Mouse (Mus musculus) c-Kit-negative CD71-positive TER-119-positive erythroid progenitor cells, embryonic 14.5 days (primary cell): ENCODE results near the gene Herc1.
A peak's percentile ranks its signal among the peaks of the same experiment; 100 is the strongest.

Experiments
- DNase-seq: peaks from one replicate; pipeline ENCODE4 v3.0.0-alpha.2; 2013; ENCODE audit warnings: low read depth, low spot score

The Herc1 gene

DNA sequence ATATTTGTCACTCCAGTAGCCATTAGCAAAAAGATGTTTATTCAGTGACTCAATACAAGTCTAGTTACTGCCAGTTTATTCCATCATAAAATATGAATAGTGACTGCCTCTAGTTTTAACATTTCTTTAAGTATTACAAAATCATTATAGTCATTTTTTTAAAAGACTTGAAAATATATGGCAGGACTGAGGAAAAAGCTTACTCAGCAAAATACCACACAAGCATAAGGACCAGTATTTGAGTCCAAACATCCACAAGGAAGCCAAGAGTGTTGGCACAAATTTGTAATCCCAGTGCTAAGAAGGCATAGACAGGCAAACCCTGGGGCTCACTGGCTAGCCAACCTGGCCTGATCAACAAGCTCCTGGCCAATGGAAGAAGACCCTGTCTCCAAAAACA, 143.7 kb downstream of the Herc1 start:
- DNase-seq: no peak

DNA sequence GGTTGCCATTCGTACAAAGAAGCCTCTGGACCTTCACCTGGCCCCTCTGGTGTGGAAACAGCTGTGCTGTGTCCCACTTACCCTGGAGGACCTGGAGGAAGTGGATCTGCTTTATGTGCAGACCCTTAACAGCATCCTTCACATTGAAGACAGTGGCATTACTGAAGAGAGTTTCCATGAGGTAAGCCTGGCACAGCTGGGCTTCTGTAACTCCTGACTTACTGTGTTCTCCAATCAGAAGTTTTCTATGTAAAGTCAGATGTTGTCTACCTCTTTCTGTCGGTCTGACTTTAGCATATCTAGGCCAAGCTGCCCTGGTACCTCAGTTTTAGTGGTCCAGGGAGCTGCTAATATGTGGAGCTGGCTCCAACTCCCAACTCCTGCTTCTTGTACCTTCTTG, 151.0 kb downstream of the Herc1 start:
- DNase-seq: no peak

DNA sequence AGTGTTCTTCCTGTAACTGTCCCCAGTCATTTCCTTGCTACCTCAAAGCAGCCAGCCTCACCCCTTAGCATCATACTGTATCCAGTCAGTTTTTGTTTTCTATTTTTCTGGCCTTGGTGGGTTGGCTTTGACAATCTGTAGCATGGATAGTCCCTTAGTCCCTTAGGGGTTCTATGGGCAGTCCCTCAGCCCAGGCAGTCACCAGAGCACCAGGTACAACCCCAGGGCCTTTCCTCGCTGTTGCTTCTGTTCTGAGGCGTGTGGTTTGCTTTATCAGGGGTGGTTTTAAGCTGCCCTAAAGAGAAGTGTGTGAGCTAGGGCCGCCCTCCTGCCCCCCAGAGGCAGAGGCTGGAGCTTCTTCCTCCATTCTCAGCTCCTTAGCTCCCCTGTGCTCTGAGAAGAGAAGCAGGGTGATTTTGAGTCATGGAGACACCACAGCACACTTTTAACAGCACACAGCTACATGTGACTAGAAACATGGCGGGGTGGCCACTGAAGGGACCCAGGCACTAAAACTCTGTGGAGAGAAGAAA, 153.7 kb downstream of the Herc1 start:
- DNase-seq: peak; percentile 56

DNA sequence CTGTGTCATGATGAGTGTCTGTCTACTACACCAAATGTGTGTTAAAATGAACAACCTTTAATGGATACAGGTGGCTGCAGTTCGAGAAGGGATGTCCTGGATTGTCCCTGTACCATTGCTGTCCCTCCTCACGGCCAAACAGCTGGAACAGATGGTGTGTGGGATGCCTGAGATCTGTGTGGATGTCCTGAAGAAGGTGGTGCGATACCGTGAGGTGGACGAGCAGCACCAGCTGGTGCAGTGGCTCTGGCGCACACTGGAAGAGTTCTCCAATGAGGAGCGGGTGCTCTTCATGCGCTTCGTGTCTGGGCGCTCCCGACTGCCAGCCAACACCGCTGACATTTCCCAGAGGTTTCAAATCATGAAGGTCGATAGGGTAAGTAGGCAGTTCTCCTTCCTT, 154.3 kb downstream of the Herc1 start:
- no peak for DNase-seq

DNA sequence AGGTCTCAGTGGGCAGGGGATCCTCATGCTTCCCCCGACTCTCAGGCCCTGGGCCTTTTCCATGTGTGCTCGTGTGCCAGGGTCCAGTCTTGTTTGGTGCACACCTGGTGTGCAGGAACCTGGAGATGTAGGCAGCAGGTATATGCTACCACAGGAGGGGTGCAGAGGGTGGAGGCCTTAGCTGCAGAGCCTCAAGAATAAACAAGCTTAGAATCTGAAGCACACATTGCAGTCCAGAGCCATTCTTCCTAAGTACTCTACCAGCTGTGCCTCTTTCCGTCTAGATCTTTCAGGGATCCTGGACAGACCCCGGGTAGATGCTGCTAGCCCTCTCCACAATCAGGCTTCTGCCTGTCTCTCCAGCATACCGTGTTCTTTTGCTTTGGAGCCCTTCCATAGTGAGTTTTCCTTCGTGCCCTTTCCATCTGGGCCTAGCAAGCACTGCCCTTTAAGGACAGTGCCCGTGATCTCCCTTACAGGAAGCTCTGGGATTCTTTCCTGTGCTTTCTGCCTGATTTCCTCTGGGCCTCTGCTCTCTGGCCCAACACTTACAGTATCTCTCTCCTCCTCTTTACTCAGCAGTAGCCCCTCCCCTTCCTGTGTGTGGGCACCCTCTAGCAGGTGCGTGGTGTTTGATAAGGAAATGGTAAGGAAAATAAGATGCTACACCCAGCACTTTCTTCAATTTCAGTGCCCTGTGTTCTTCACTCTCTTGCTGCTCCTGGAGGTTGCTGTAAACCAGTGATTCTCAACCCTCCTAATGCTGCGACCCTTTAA, 155.1 kb downstream of the Herc1 start:
- peak; percentile 86 for DNase-seq

DNA sequence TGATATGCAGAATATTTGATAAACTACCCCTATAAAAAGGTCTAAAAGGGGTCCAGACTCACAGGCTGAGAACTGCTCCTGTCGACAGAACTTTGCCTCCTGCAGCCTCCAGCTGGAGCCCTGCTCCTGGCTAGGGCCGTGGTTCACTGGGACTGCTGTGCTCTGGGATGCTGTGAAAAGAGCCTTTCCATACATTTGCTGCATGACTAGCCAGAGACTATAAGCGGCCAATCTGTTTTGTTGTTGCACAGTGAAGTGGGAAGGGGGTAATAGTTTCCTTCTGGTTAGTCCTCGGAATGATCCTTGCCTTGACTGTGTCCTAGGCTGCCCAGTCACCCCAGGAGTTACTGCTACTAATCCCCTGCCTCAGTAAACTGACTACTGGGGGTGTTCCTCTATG, 155.8 kb downstream of the Herc1 start:
- DNase-seq: no peak

DNA sequence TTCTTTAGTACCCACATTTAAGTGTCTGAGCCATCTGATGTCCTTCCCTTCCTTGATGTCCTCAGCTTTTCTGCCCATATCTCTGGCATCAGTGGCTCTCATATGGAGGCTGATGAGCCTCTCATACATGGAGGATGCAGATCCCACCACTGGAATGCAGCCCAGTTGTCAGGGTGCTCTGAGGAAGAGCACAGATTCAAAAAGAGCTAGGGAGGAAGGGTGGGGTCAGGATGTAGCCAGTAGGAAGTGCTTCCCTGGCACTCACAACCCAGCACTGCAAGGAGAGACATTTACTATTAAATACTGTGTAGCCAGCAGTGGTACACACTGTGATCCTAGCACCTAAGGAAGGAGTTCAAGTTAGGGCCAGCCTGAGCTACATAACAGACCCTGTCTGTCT, 156.2 kb downstream of the Herc1 start:
- DNase-seq: no peak

DNA sequence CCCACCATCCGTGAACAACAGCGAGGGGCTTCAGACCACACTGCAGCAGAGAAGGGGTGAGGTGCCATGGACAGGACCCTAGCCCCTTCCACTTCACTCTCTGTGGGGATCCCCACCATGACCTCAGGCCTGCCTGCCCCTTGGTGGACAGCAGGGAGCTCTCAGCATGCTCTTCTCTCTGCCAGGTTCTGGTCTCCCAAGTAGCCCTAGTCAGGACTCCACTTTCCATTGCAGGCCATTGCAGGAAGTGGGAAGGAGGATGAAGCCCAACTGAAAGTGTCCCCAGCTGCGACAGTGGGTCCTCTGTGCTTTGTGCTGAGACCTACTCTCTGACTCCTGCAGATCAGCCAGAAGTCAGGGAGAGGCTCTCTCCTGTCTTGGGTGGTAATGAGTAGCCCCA, 157.4 kb downstream of the Herc1 start:
- no peak for DNase-seq

DNA sequence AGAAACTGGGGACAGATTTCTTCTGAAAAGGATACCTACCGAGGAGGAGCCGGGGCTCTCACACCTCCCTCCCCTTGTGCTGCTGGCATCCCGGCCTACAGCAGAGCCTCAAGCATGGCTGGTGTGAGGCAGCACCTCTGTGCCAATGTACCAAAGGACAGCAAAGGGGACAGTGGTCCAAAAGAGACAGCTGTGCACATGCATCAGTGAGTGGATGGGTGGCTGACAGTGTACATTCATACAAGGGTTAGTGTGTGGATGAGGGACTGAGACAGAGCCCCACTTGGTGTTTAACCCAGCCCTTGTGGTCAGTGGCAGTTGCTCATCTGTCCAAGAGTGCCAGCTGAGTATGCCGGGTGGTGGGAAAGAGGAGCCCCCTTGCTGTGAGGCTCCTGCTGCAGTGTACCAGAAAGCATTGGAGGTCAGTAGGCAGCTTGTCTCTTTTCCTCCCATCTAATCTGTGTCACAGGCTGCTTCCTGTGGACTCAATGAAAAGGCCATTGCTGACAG, 158.7 kb downstream of the Herc1 start:
- no peak for DNase-seq

DNA sequence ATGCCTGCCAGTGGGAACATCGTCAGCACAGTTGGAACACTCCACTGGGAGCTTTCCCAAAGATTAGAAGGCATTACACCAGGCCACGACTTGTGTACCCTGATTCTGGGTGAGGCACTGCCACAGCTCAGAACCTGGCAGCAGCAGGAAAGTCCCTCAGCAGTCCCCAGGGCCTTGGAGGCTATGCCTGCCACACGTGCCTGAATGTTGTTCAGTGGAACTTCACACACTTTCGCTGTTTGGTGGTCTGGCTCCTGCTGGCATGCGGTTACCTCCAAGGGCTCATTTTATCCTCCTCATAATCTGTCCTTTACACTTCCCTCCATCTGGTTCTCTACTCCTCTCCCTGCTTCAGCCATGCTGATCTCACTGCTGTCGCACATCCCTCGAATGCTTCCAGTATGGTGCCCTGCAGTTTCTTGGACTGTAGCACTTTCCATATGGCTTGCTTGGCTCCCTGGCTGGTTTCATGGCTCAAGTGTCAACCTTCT, 160.1 kb downstream of the Herc1 start:
- no peak for DNase-seq

DNA sequence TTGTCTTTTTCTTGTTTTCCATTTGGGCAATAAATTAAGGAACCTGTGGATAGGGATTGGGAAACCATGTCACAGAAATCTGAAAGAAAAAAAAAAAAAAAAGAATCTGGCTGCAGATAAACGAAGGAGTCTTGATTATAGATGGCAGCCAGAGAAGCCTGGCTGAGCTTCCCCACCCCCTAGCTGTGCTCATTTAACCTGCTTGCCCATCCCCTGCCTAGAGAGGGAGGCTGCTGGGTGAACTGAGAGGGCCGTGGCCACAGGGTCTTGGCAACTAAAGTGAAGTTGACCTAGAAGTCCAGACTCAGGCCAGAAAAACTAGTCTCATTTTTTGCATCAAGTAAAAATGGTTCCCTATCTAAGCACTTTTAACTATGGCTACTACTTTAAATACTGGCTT, 160.7 kb downstream of the Herc1 start:
- DNase-seq: no peak

DNA sequence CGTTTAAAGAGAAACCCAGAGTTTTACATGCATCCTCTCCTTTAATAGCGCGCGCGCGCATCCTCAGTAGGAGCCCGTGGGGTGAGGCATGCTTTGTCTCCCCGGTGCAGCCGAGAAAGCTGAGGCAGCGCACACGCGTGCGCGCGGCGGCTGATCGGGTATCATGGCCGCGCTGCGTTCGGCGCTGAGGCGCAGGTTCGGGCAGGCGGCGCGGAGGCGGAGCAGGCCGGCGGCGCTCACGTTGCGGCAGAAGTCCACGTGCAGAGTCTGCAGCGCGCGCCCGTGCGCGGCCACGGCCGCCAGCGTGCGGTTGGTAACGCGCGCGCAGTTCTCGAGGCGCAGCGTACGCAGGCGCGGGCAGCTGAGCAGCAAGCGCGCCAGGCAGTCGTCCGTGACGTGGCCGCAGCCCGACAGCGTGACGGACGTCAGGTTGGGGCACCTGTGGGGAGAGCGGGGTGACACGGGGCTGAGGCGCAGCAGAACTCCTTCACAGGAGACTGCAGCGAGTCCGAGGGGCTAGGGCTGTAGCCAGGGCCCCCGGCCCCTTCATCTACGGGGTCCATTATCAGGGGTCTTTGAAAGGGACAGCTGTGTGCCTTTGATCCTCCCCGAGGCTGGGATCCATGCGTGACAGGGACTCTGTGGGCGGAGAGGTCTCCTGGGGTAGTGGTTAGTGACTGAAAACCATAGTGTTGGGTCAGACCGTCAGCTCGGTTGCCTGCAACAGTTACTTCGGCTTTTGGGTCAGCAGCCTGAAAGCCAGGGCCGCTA, 161.5 kb downstream of the Herc1 start:
- peak; percentile 62 for DNase-seq

DNA sequence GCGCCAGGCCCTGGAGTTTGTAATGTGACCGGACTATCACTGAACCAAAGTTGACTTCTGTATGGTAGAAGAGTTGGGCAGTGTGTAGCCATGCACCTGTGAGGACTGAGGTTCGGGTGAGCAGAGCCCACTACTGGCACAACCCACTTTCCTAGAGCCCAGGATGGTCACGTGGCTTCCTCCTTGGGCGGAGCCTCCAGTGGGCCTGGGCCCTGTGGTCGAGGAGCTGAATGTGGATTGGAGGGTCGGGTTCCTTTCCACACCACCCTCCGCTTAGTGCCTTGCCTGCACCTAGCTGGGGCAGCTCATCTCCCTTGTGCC, 162.1 kb downstream of the Herc1 start:
- no peak for DNase-seq

DNA sequence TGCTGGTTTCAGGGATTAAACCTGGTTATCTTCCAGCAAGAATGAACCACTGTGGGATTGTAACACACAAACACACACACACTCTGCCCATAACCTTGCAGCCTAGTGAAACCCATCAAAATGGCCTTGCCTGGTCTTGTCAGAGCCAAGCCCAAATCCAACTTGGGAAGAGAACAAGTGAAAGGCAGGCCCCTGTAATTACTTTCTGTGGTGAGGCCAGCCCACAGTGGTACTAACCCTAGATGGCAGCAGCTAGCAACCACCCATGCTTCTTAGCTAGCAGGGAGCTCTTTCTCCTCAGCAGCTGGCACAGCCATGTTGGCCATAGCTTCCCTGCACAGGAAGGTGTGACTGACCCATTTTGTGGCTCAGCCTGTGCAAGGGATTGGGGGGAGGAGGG, 162.9 kb downstream of the Herc1 start:
- DNase-seq: no peak

DNA sequence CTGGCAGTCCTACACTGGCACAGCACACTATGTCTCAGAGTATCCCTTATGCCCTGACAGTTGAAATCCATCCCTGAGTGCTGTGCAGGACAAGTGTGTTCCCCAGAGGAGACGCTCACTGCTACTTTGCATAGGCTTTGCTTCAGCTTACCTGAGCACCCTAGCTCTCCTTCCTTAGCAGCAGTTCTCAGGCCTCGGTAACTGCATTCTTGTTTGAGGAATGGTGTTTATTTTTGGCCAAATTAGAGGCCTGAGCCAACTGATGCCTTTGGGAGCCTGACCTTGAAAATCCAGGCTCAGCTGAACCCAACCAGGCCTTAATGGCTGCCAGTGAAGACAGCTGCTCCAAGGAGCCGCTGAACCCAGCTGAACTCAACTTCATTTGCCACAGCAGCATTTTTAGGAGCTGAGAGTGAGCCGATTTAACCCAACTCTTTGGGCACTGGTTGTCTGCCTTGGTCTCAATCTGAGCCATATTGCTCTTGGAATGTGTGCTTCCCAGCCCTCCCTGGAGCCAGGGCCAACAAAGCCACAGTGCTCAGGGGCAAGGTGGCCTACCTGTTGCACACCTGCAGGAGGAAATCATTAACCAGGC, 163.5 kb downstream of the Herc1 start:
- DNase-seq: no peak

DNA sequence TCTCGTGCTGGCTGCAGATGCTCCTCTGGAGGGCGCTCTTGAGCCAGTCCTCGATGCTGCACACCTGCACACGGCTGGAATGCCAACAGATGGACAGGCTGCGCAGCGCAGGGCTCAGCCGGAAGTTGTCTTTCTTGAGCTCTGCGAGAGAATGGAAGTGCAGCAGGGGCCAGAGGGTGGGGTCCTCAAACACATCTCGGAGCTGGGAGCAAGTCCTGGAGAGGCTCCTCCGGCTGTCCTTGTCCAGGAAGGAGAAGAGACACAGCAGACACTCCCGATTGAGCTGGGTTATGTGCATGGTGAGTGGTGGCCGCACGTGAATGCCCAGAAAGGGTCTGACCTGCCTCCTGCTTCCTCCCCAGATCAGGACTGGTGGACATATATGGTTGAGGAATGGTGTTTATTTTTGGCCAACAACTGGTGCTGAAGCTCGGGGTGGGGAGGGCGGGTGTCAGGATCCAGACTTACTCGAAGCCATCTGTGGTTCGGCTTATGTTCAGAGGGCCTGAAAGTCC, 164.1 kb downstream of the Herc1 start, which contains the start of gene Fbxl22:
Gene Fbxl22 (minus strand): TSS at position 338 of the 515 bp plus-strand sequence.
- DNase-seq: no peak

DNA sequence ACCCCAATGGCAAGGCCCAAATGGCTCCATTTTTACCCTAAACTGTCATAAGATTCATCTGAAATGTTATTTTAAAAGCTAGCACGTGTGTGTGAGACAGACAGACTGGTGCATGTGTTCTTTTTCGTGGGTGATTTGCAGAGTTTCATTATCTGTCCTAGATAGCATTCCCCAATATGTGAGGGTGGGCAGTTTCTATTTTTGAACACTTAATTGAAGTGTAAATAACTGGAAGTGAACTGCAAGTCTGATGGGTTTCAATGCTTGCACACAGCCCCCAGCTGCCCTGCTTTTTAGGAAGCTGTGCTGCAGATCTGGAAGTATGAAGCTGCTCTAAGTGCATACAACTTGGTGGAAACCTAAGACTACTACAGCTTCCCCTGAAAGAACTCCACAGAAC, 164.9 kb downstream of the Herc1 start:
- DNase-seq: no peak

DNA sequence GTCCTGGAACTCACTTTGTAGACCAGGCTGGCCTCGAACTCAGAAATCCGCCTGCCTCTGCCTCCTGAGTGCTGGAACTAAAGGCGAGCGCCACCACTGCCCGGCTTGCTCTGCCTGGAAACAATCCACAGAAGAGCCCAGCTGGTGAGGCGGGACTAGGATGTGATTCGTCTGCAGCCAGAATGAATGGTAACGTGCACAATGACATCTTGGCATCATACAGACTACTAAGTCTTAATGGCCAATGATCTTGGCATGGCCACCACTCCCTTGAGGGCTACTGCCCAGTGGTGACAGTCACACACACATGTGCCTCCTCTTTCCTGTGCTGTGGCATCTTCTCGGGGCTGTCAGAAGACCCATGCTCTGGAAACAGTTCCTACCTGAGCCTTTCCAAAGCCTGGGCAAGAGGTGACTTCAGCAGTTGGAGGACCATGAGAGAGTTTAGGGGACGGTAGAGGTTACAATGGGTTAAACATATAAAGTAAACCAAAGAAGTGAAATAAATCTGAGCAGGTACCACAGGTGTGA, 165.5 kb downstream of the Herc1 start:
- no peak for DNase-seq

DNA sequence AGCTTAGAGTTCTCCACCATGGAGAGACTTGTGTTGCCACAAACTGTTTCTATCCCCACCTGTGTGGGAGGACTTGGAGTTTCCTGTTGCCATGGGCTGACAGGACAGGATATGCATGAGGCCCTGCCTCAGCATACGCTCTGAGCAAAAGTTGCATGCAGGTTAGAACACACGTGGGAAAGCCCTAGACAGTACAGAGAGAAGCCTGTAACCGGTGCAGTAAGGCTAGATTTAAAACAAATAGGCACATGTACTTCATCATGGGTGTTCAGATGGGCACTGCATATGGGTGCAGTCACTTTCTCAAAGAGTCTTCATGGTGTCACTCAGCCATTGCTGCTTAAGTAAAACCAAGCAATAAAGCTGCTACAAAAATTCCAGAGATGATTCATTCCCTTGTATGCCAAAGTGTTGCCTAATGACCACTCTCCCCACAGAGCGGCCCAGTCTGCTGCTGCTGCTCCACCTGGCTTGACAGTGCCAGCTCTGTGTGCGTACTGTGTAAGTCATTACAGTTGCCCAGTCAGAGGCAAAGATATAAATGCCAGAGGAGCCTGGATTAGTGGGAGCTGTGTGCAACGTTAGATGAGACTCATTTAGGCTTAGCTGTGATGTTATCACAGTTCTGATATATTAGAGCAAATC, 166.2 kb downstream of the Herc1 start:
- no peak for DNase-seq

DNA sequence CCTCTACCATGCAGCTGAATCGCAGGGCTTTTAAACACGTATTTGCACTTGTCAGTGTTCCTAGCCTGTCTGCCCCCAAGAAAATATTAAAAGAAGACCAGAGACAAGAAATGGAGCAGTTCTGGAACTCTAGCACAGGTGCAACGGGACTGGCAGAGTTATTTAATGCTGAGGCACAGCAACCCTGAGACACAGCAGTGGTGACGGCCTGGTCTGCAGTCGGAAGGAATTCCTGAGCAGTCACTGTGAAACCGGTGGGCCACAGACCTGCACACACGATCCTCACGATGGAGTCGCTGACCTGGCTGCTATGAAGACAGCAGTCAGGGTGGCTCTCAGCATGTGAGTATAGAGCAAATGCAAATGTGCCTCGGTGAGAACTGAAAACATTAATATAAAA, 167.5 kb downstream of the Herc1 start:
- DNase-seq: no peak

DNA sequence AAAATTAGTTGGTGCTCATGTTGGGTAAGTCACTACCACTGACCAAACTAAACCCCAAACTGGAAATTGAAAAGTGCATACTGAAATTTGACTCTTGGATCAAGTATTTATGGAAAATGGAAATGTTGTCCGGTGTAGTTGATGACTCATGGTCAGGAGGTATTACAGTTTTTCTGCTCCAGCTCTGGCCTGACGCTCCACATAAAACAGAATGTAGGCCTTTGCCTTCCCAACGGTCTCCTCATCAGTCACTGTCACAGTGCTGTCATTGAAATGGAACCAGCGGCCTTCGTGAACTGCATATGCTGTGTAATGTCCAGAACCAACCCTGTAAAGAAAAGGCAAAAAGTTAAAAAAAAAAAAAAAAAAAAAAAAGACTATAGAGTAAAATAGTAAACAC, 168.0 kb downstream of the Herc1 start:
- no peak for DNase-seq
